Mouse (Mus musculus) kidney, postnatal 14 days (tissue): ENCODE measurements around the gene Pakap.
A peak's percentile ranks its signal among the peaks of the same experiment; 100 is the strongest.

ENCODE experiments used
- DNase-seq: peaks from one replicate; pipeline ENCODE4 v3.0.0; 2022; ENCODE audit warnings: mixed read lengths

Gene Pakap

DNA sequence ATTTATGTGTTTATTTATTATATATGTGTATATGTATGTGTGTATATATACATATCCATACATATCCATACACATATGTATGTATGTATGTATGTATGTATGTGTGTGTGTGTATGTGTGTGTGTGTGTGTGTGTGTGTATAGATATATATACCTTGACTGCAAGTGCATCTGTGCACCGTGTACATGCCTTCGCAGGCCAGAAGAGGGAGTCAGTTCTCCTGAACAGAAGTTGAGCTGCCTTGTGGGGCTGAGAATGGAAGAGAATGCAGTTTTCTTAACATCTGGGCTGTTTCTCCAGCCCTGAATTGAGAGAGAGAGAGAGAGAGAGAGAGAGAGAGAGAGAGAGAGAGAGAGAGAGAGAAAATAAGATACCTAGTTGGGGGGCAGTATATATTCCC lies 155.7 kb downstream of the Pakap start:
- no peak for DNase-seq

- DNase-seq: no peak
Observed at GRCm38 (mm10) chr4:57725569-57725968, 157.6 kb downstream of the Pakap start.

- peak; percentile 16 for DNase-seq
Observed at GRCm38 (mm10) chr4:57728611-57729183, 160.7 kb downstream of the Pakap start.

DNA sequence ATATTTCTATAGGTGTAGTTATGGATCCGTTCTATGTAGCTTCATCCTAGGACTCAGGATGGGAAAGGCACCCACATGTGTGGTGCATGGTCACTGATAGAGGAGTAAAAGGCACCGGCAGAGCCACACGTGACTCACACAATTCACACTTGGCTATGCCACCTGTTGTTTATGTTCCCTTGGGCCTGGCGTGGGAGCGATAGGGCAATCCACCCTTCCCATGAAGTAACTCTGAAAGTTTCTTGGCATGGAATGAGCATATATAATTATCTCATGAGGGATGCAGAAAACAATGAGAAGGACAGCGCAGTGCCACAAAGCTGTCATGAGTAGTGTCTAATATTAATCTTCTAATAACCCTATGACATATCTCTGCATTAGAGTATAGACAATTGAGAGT lies 162.1 kb downstream of the Pakap start:
- no peak for DNase-seq

- no peak for DNase-seq
Observed at GRCm38 (mm10) chr4:57730801-57731598, 163.0 kb downstream of the Pakap start.

GRCm38 (mm10) chr4:57732351-57732750 lies 164.4 kb downstream of the Pakap start:
- peak; percentile 69 for DNase-seq

DNA sequence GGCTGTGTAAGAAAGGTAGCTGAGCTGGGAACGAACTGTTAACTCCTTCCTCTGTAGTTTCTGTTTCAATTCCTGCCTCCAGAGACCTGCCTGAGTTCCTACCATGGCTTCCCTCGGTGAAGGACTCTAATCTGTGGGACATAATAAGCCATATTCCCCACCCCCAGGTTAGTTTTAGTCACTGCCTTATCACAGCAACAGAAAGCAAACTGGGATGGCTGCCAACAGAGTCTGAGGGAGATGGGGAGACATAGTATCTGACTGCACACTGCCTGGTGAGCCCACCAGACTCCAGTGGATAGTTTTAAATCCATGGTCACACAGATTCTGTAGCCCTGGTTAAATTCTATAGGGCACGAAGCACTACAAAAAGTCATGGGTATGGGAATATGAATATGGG lies 165.5 kb downstream of the Pakap start:
- DNase-seq: no peak

DNA sequence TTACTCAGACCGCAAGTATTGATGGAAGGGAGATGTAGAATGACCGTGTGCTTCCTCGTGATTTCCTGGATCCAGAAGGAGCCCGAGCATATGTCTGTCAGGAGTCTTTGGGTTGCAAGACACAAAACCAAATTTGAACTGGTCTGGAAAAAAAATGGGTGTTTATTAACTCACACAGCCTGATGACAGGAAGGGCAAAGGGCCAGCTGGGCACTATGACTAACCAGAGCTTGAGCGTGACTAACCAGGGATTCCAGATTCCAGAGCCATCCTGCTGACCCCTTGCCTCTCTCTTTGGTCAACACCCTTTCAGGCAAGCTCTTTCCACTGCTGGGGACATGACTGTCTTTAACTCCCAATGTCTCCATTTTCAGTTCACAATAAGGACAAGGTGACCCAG lies 167.4 kb downstream of the Pakap start:
- peak; percentile 86 for DNase-seq

- DNase-seq: no peak
Observed at GRCm38 (mm10) chr4:57738856-57739552, 171.0 kb downstream of the Pakap start.

DNA sequence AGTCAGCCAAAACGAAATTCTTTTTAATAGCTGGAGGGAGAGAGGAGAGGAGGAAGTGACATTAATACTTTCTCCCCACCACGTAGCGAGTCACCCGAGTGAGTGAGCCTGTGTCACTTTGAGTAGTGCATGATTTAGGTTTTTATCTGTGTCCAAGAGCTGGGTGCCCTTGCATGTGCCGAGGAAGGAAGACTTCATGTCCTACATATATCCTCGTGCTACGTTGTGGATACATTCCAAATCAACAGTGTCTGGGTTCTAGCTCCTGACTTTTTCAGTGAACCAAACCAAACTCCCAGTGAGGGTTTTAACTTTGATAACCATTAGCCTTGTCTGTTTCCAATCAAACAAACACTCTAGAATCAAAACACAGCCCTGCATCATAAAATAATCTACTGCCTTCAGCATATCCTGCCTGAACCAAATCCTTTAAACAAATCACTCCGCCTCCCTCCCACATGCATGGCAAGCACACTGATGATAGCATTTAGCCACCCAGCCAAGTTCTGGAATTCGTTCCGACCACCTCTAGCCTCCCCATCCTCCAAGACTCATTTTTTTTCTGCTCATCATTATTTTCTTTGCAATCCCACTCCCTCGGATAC lies 175.4 kb downstream of the Pakap start:
- no peak for DNase-seq

DNA sequence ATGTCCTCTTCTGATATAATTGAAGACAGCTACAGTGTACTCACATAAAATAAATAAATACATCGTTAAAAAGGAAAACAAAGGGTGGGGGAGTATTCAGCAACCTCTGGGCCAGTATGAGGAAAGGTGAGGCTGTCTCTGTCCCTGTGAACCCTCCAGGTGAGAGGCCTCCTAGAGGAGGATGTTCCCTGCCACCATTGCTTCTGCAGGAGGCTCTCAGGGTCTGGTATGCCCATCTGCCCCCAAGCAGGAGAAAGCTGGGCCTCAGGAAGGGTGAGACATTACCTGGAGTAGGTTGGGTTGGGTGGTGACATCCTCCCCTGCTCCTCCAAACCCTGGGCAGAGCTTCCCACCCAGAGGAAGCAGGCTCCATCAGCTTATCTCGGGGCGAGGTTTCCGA lies 182.7 kb downstream of the Pakap start:
- DNase-seq: no peak

DNA sequence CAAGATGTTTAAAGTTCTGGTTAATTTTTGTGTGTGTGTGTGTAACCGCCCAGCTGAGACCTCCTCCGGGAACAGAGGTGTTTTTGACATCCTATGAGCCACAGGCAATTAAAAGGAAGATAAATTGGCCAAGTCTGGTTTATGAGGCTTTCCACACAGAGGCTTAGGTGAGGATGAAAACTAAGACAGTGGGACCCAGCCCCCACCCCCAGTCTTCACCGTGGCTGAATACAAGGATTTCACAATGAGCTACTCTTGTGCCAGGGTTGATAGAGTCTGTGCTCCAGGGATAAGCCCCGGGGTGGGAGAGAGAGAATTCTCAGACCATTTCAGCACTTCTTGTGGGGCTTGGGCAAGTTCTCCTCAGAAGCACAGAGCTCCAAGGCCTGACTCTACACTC lies 183.1 kb downstream of the Pakap start:
- DNase-seq: no peak

DNA sequence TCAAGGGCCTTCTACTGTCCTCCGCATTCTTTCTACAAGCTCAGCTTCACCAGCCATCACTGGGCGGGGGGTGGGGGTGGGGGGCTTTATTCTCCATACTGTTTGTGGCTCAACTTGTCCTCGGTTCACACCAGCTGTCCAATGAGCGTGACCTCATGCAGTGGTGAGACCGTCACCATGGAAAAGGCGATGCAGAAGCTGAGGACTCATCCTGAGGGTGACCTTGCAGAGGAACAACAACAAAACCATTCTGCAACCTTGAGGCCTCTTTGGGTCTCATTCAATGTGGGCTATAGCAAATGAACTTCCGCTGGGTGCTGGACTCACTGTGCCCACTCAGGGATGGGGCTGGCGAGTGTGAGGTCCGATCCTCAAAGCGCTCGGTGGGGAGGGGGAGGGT lies 183.6 kb downstream of the Pakap start:
- DNase-seq: no peak

DNA sequence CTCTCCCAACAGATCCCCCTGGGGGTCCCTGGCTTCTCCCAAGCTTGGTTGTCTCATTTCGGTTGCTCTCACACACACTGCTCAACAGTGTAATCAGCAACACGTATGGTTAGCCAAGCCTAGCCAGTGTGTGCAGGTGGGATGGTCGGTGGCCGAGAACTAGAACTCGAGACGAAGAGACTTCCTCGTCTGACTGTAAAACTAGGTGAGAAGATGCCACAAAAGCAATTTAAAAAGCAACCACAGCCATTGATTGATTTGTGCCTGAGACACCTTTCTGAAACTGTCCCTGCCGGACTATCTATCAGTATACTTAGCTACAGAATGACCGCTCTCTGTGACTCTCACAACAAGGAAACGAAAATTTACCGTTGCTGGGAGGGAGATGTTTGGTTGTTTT lies 187.1 kb downstream of the Pakap start:
- DNase-seq: no peak

DNA sequence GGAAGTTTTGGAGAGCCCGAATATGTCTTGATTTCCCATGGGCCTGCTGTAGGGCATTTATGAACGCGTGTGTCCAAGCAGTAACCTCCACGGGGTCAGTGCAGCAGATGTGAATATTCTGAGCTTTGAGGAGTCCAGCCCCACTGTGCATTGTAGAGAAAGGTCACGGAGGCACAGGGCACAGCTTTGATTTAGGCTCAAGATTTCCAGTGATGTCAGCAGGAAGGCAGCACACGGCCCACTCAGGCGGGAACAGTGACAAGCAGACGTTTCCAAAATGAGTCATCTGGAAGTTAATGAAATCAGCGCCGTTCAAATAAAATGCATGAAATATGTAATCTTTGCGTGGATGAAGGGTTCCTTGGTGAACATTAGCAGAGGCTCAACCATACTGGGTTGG lies 190.0 kb downstream of the Pakap start:
- no peak for DNase-seq

DNA sequence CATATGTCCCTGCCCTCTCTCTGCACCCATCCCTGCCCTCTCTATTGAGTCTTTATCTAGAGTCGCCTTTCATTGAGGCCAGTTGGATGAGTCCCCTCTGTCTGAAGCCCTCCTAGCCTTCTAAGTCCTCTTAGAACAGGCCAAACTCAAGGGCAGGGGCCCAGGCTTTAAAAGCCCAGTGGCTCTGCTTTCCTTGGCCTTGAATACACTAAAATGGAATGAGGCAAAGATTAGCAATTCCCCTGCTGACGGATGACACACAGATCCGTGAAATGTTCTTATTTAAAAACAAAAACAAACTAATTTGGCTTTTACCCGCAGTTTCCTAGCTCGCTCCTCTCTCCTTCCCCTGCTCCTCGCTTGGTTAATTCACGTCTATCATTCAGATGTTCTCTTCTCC lies 194.4 kb downstream of the Pakap start:
- DNase-seq: peak; percentile 28

- peak; percentile 80 for DNase-seq
Observed at GRCm38 (mm10) chr4:57764392-57764791, 196.4 kb downstream of the Pakap start.

DNA sequence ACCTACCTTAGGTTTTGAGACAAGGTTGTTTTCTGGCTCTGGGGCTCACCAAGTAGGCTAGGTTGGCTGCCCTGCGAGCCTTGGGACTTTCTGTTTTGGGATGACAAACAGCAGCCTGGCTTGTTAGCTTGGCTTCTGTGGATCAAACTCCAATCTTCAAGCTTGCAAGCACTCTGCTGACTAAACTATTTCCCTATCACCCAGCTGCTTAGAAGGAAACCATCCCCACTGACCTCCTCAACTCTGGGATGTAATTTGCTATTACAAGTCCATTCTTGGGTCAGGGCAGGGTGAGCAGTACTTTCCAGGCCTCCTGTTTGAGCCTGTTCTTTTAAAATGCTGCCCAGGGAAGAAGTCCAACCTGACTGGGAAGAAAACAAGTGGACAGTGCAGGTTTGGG lies 196.9 kb downstream of the Pakap start:
- peak; percentile 77 for DNase-seq

DNA sequence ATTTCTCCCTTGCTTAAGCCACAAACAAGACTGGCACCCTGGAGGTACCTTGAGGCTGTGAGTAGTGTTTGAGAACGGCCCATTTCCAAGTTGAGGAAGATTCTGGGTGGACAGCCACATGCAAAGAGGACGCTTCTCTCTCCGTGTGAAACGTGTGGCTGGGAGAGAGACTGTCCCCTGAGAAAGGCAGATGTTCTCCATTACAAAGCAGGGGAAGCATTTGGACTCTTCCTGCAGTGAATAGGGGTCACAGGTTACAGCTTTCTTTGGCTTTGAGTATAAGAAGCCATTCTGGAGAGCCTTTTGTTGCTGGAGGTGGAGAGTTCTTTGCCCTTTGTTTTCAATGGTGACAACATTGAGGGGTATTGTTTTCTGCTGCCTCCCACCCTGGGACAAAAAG lies 197.8 kb downstream of the Pakap start:
- DNase-seq: no peak

DNA sequence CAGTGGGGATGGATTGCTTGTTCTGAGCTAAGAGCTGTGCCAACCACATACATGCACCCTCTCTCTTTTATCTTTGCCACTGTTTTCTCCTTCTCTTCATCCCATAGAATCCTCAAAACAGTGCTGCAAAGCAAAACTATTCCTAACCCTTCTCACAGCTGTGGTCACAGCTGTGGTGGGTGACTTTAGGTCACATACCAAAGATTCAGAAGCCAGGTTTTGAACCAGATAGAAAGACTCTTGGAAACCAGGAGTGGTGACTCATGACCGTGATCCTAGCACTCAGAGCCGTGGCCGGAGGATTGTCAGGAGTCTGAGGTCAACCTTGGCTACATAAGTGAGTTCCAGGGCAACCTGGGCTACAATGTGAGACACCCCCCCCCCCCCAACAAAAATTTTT lies 201.0 kb downstream of the Pakap start:
- no peak for DNase-seq

GRCm38 (mm10) chr4:57770185-57770823 lies 202.3 kb downstream of the Pakap start:
- DNase-seq: no peak

DNA sequence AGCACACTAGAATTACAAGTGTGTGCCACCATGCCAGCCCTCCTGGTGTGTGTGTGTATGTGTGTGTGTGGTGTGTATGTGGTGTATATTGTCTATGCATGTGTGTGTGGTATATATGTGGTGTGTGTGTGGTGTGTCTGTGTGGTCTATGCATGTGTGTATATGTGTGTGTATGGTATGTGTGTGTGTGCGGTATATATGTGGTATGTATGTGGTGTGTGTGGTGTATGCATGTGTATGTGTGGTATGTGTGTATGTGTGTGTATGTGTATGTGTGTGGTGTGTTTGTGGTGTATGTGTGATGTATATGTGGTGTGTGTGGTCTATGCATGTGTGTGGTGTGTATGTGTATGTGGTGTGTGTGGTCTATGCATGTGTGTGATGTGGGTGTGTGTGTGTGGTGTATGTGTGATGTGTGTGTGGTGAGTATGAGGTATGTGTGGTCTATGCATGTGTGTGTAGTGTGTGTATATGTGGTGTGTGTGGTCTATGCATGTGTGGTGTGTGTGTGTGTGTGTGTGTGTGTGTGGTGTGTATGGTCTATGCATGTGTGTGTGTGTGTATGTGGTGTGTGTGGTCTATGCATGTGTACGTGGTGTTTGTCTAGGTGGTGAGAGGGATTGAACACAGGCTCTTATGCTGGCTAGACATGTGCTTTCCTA lies 203.7 kb downstream of the Pakap start:
- no peak for DNase-seq
